Mouse (Mus musculus): Measurements from ENCODE around the gene Cars2. TPM values are rescaled to one million over a fixed set of nuclear protein-coding genes. Genes with fewer than 3 reads are reported as not detected.
A peak's percentile ranks its signal among the peaks of the same experiment; 100 is the strongest.
"Not testable (repeated sequence)": the region's sequence is repeated elsewhere in the genome, so short reads cannot be mapped to it uniquely, and the experiment has no call there.

The Cars2 gene
- polyA plus RNA-seq (2015; fragmentation: Nextera tagmentation; extraction: Ambion mirVana): 27.9 and 29.3 TPM in 2 replicates

- DNase-seq (ENCODE audit: low spot score): peak; percentile 88
Observed at GRCm38 (mm10) chr8:11550281-11550948, at the start of gene Cars2. TSS of gene Cars2 (minus strand) at chr8:11550783.

- DNase-seq (ENCODE audit: low spot score): no peak
Observed at GRCm38 (mm10) chr8:11593222-11593884, 42.8 kb upstream of the Cars2 start.

GRCm38 (mm10) chr8:11592296-11592695 lies 41.7 kb upstream of the Cars2 start:
- peak; percentile 33 for DNase-seq (ENCODE audit: low spot score)

GRCm38 (mm10) chr8:11591837-11592236 lies 41.3 kb upstream of the Cars2 start:
- DNase-seq (ENCODE audit: low spot score): no peak

- DNase-seq (ENCODE audit: low spot score): no peak
Observed at GRCm38 (mm10) chr8:11586374-11586745, 35.8 kb upstream of the Cars2 start.

GRCm38 (mm10) chr8:11585513-11586373 lies 35.2 kb upstream of the Cars2 start:
- no peak for DNase-seq (ENCODE audit: low spot score)

- DNase-seq (ENCODE audit: low spot score): no peak
Observed at GRCm38 (mm10) chr8:11575604-11576384, 25.2 kb upstream of the Cars2 start.

- peak; percentile 40 for DNase-seq (ENCODE audit: low spot score)
Observed at GRCm38 (mm10) chr8:11574911-11575603, 24.5 kb upstream of the Cars2 start.

GRCm38 (mm10) chr8:11572428-11572827 lies 21.8 kb upstream of the Cars2 start:
- no peak for DNase-seq (ENCODE audit: low spot score)

GRCm38 (mm10) chr8:11571950-11572349 lies 21.4 kb upstream of the Cars2 start:
- DNase-seq (ENCODE audit: low spot score): no peak

GRCm38 (mm10) chr8:11570742-11571141 lies 20.2 kb upstream of the Cars2 start:
- DNase-seq (ENCODE audit: low spot score): no peak

GRCm38 (mm10) chr8:11569260-11570097 lies 18.9 kb upstream of the Cars2 start:
- DNase-seq (ENCODE audit: low spot score): no peak

- not testable (repeated sequence) for DNase-seq (ENCODE audit: low spot score)
Observed at GRCm38 (mm10) chr8:11568193-11568592, 17.6 kb upstream of the Cars2 start.

- no peak for DNase-seq (ENCODE audit: low spot score)
Observed at GRCm38 (mm10) chr8:11564721-11565120, 14.1 kb upstream of the Cars2 start.

GRCm38 (mm10) chr8:11564236-11564635 lies 13.7 kb upstream of the Cars2 start:
- no peak for DNase-seq (ENCODE audit: low spot score)

- no peak for DNase-seq (ENCODE audit: low spot score)
Observed at GRCm38 (mm10) chr8:11560220-11560619, 9.6 kb upstream of the Cars2 start.

- no peak for DNase-seq (ENCODE audit: low spot score)
Observed at GRCm38 (mm10) chr8:11559511-11559910, 8.9 kb upstream of the Cars2 start.

GRCm38 (mm10) chr8:11557768-11558629 lies 7.4 kb upstream of the Cars2 start:
- DNase-seq (ENCODE audit: low spot score): peak; percentile 99

- DNase-seq (ENCODE audit: low spot score): no peak
Observed at GRCm38 (mm10) chr8:11557424-11557767, 6.8 kb upstream of the Cars2 start.
